In genomic region chr1:71575987-71576386, GRCm38 (mm10) we compare ENCODE assay signal across 10 mouse cellular contexts. TPM values are rescaled to one million over a fixed set of nuclear protein-coding genes. Genes with fewer than 3 reads are reported as not detected.
A peak's percentile ranks its signal among the peaks of the same experiment; 100 is the strongest.
DNase-seq lines count a peak whose midpoint lies in the region.
"Had no signal": no experiment of that assay in that cellular context is flagged by ENCODE, and none has a peak within 500 bp of the region (broad histone marks: within the 10 kb centered on the region; RNA-seq: fewer than 3 reads in every experiment).

No protein-coding gene starts in this region.

- intact Hi-C loops in heart, postnatal 14 days (cut with DNase I), result no loop called here

- peak; percentile 68 for DNase-seq in heart, adult 11 months
- no peak for DNase-seq in heart, postnatal 14 days
- peak; percentile 21 for DNase-seq in urinary bladder, postnatal 14 days (ENCODE audit: low spot score)
- no peak for DNase-seq in urinary bladder, postnatal 36 days (ENCODE audit: low spot score in 2 of 2)
- peak; percentile 14 for DNase-seq in fat pad, adult 2 months (ENCODE audit: extremely low read depth, low read depth, low spot score)
- DNase-seq in right cerebral cortex, postnatal 4 days, result no peak
- no peak for DNase-seq in Muller cell, postnatal 12 days (ENCODE audit: inconsistent ontology term)
- DNase-seq: gastrocnemius, postnatal 14 days; retina, postnatal 1 day; thymus, postnatal 14 days had no signal

RNA-seq across cellular contexts. Expression of gene Atic, which starts 19.0 kb away (rescaled TPM):
- 10 to 100 TPM; 18.2 to 21.6 TPM for total RNA-seq in heart, postnatal 14 days (2021)

Comparison
In these comparisons a context has a peak if more than half of its experiments do, and no peak if none do; other contexts are left out.
1. DNase-seq: peak in heart, adult 11 months (single experiment), urinary bladder, postnatal 14 days (single experiment) and fat pad, adult 2 months (single experiment); none in heart, postnatal 14 days (0 of 2), urinary bladder, postnatal 36 days (0 of 2), right cerebral cortex, postnatal 4 days (single experiment) and Muller cell, postnatal 12 days (single experiment).